ENCODE assay signal across 8 mouse cellular contexts in the genomic region with DNA sequence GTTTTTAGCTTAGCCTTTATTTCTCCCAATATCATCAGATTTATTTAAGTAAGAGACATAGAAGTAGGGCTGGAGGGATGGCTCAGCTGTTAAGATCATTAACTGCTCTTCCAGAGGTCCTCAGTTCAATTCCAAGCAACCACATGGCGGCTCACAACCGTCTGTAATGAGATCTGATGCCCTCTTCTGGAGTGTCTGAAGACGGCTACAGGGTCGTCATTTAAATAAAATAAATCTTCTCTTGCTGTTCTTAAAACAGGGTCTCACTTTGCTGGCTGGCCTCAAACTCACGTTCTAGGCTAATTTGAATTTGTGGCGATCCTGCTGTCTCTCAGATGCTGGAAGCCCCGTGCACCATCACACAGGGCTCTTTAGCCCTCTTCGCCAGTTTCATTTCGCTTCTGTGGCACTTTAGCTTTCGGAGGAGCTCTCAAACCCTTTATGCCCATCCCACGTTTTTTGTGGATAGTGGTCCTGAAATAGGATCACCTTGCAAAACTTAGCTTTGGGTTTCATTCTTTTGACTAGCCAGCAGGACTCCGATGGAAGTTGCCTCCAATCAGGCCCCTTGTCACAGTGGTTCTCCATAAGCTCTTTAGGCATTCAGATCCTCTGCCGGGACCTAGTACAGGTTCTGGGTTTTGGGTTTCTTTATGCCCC. TPM values are rescaled to one million over a fixed set of nuclear protein-coding genes. Genes with fewer than 3 reads are reported as not detected.
DNase-seq lines count a peak whose midpoint lies in the region; ATAC-seq and TF ChIP-seq lines count a peak whose summit lies in the region.

No protein-coding gene starts in this region.

- no peaks in the 10 kb centered on the region for H3K36me3 ChIP-seq in forebrain, postnatal 0 days (ENCODE audit: insufficient read depth)
- no peaks in the 10 kb centered on the region for H3K36me3 ChIP-seq in macrophage (ENCODE audit: inconsistent target)

- peak overlapping the region; percentile 74 for H3K4me3 ChIP-seq in forebrain, postnatal 0 days (ENCODE audit: low read depth, low read length)
- peak overlapping the region; percentile 82 for H3K4me3 ChIP-seq in macrophage (ENCODE audit: inconsistent target)

- H3K79me2 ChIP-seq in macrophage (ENCODE audit: inconsistent target) = no peaks in the 10 kb centered on the region

- DNase-seq in frontal cortex, postnatal 36 days (ENCODE audit: low spot score in 2 of 2) = no peak
- DNase-seq in thymus, postnatal 14 days = peak; percentile 32
- DNase-seq in thymus, postnatal 10 days (ENCODE audit: low spot score in 2 of 2) = no peak
- no peak for DNase-seq in forebrain, postnatal 0 days
- DNase-seq in right cerebral cortex, adult 18-20 months = no peak
- no peak for DNase-seq in adrenal gland, postnatal 4 days (ENCODE audit: low spot score in 2 of 2)

- WGBS in forebrain, postnatal 0 days = 6% methylated on average over 13 of the region's 13 CpGs
- WGBS in macrophage (ENCODE audit: missing documents) = 5% methylated on average over 13 of the region's 13 CpGs

- no peak for TF ChIP-seq CTCF in forebrain, postnatal 0 days (IDR thresholded peaks at IDR 0.05; ENCODE audit: low read depth)

- H3K9me3 ChIP-seq in forebrain, postnatal 0 days (ENCODE audit: low read length) = no peaks in the 10 kb centered on the region

- H3K4me1 ChIP-seq in forebrain, postnatal 0 days (ENCODE audit: insufficient read depth) = peaks cover 10% of the 10 kb centered on the region

- peak overlapping the region; percentile 59 for H3K27ac ChIP-seq in forebrain, postnatal 0 days (ENCODE audit: low read depth, low read length)
- peak overlapping the region; percentile 34 for H3K27ac ChIP-seq in macrophage

- peak overlapping the region; percentile 76 for H3K9ac ChIP-seq in forebrain, postnatal 0 days

- 0 out of 2 replicates have a peak, but pooled peaks have one; percentile 7 for ATAC-seq in frontal cortex, adult (ENCODE audit: low TSS enrichment)
- ATAC-seq in forebrain, postnatal 0 days = no peak

- H3K4me2 ChIP-seq in forebrain, postnatal 0 days (ENCODE audit: low read depth) = peak overlapping the region; percentile 82

- H3K27me3 ChIP-seq in forebrain, postnatal 0 days (ENCODE audit: insufficient read depth, low read length) = no peaks in the 10 kb centered on the region

RNA-seq across cellular contexts. Expression of gene Tmem106c, which starts 0.5 kb away (rescaled TPM):
- 44.4 and 50.8 TPM in 2 replicates for total RNA-seq in forebrain, postnatal 0 days (2014; rRNA removed)
- polyA plus RNA-seq in forebrain, postnatal 0 days (2015; fragmentation: Nextera tagmentation; extraction: Ambion mirVana) = 62.8 and 66.1 TPM in 2 replicates
- total RNA-seq in macrophage (2018; cell fraction: chromatin; rRNA removed) = 10 to 100 TPM in 16 of 26 experiments, 1 to 10 TPM in 10; 4.2 to 43.0 (median 16.8) TPM
- total RNA-seq in macrophage (2018; cell fraction: cytosol; rRNA removed) = 10 to 100 TPM; 24.4 to 49.6 (median 37.5) TPM
- 10 to 100 TPM in 25 of 26 experiments, 1 to 10 TPM in 1; 9.6 to 67.6 (median 19.3) TPM for total RNA-seq in macrophage (2018; cell fraction: nucleus; rRNA removed)
- 43.3 to 54.3 TPM (median 47.9 TPM) in 3 replicates for polyA plus RNA-seq in macrophage (2018)
- total RNA-seq in adrenal gland, postnatal 4 days (2021) = 10 to 100 TPM; 69.8 to 70.7 TPM

RNA-seq across cellular contexts. Expression of gene Col2a1, which starts 41.0 kb away (rescaled TPM):
- 7.6 and 28.3 TPM in 2 replicates for total RNA-seq in forebrain, postnatal 0 days (2014; rRNA removed)
- 2.5 and 4.9 TPM in 2 replicates for polyA plus RNA-seq in forebrain, postnatal 0 days (2015; fragmentation: Nextera tagmentation; extraction: Ambion mirVana)
- 1 to 10 TPM in 1 of 26 experiments, under 1 TPM in 9, not detected in 16; 0.15 to 1.9 (median 0.24) TPM for total RNA-seq in macrophage (2018; cell fraction: chromatin; rRNA removed)
- total RNA-seq in macrophage (2018; cell fraction: cytosol; rRNA removed) = under 1 TPM in 1 of 26 experiments, not detected in 25; 0.05 TPM
- total RNA-seq in macrophage (2018; cell fraction: nucleus; rRNA removed) = 1 to 10 TPM in 1 of 26 experiments, not detected in 25; 1.9 TPM
- not detected in 3 replicates for polyA plus RNA-seq in macrophage (2018)
- total RNA-seq in adrenal gland, postnatal 4 days (2021) = 1 to 10 TPM; 3.8 TPM

RNA-seq across cellular contexts. Expression of gene Vdr, which starts 53.0 kb away (rescaled TPM):
- 0.15 and 0.76 TPM in 2 replicates for total RNA-seq in forebrain, postnatal 0 days (2014; rRNA removed)
- 0.04 and 0.05 TPM in 2 replicates for polyA plus RNA-seq in forebrain, postnatal 0 days (2015; fragmentation: Nextera tagmentation; extraction: Ambion mirVana)
- total RNA-seq in macrophage (2018; cell fraction: chromatin; rRNA removed) = 1 to 10 TPM in 1 of 26 experiments, under 1 TPM in 5, not detected in 20; 0.13 to 2.0 (median 0.55) TPM
- total RNA-seq in macrophage (2018; cell fraction: cytosol; rRNA removed) = under 1 TPM in 19 of 26 experiments, not detected in 7; 0.03 to 0.36 (median 0.13) TPM
- total RNA-seq in macrophage (2018; cell fraction: nucleus; rRNA removed) = 1 to 10 TPM in 2 of 26 experiments, under 1 TPM in 9, not detected in 15; 0.06 to 2.2 (median 0.28) TPM
- polyA plus RNA-seq in macrophage (2018) = 0.11 to 0.61 TPM (median 0.16 TPM) in 3 replicates
- 10 to 100 TPM in 1 of 2 experiments, 1 to 10 TPM in 1; 3.8 to 13.3 TPM for total RNA-seq in adrenal gland, postnatal 4 days (2021)
